Mouse (Mus musculus): Measurements from ENCODE around the gene Hdac1.

Gene Hdac1

GRCm38 (mm10) chr4:129542592-129543141, at the start of gene Hdac1:
Gene Hdac1, minus strand, starts transcription at chr4:129542713.
- peak; percentile 94 for DNase-seq (ENCODE audit: low spot score)

GRCm38 (mm10) chr4:129588865-129589264, 46.4 kb upstream of the Hdac1 start:
- DNase-seq (ENCODE audit: low spot score): no peak

- no peak for DNase-seq (ENCODE audit: low spot score)
These were observed 44.4 kb upstream of the Hdac1 start for GRCm38 (mm10) chr4:129586943-129587342.

DNA sequence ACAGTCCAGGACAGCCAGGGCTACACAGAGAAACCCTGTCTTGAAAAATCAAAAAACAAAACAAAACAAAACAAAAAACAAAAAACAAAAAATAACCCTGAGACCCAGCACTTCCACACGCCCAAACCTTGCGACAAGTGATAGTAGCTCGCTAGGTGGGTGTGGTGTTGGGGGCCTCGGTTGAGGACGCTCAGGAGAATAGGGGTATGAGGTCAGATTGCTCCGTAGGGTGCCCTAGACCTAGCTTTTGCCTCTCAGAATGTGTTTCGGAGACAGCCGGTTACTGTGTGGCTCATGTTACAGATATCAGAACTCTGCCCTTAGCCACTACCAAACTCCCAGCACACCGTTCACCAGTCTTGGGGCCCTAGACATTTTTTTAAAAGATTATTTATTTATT, 43.3 kb upstream of the Hdac1 start:
- DNase-seq (ENCODE audit: low spot score): no peak

GRCm38 (mm10) chr4:129584884-129585608, 42.5 kb upstream of the Hdac1 start:
- DNase-seq (ENCODE audit: low spot score): peak; percentile 66

GRCm38 (mm10) chr4:129584370-129584769, 41.9 kb upstream of the Hdac1 start:
- no peak for DNase-seq (ENCODE audit: low spot score)

DNA sequence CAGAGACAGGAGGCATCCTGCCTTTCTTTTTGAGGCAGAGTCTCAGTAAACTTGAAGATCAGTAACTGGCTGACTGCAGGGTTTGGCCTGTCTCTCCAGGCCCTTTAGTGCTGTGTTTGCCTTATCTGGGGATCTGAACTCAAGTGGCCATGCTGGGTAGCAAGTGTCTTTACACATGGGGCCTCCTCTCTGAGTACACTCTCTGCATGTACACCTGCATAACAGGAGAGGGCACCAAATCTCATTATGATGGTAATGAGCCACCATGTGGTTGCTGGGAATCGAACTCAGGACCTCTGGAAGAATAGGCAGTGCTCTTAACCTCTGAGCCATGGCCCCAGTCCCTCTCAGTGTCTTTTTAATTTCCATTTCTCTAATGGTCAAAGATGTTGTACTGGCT, 39.7 kb upstream of the Hdac1 start:
- DNase-seq (ENCODE audit: low spot score): no peak

- no peak for DNase-seq (ENCODE audit: low spot score)
These were observed 37.8 kb upstream of the Hdac1 start for GRCm38 (mm10) chr4:129580347-129580746.

DNA sequence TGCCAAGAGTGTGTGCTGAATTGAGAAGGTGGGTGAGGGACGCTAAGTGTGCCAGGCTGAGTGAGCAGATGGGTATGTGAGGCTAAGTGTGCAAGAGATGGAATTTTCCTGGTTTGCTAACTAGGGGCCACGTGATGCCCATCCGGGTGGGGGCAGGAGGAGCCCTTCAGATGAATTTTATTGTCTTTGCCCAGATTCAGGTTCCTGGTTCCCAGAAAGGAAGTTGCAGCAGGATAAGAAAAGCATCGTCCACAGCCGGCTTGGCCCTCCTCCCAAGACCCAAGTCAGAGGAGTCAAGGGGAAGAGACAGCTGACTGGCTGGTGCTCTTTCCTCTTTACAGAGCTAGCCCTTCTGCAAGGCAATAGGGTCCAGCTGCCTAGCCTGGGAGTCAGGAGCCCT, 36.0 kb upstream of the Hdac1 start, which contains the start of gene Fam167b:
Fam167b (minus strand) TSS at position 84 of the 400 bp plus-strand sequence.
- DNase-seq (ENCODE audit: low spot score): no peak

- no peak for DNase-seq (ENCODE audit: low spot score)
These were observed 35.2 kb upstream of the Hdac1 start for GRCm38 (mm10) chr4:129577688-129578087.

- no peak for DNase-seq (ENCODE audit: low spot score)
These were observed 34.5 kb upstream of the Hdac1 start for GRCm38 (mm10) chr4:129576863-129577491.

GRCm38 (mm10) chr4:129575171-129575844, 32.8 kb upstream of the Hdac1 start:
- no peak for DNase-seq (ENCODE audit: low spot score)

DNA sequence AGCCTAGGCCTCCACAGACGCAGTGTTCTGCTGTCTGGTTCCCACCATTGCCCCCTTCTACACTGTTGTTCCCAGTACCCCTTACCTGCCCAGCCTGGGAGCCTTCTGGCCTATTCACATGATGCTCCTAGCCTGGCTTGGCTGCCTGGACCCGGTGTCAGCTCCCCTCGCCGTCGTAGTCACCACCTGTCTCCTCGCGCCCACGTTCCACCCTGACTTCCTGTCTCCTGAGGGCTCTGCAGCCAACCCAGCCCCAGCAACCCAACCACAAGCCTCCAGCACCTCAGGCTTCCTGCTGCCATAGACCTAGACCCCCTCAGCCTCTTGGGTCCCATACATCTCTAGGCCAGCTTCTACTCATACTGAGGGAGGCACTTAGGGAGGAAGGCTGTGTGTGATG, 30.9 kb upstream of the Hdac1 start, which contains the start of gene Lck:
Lck (minus strand) TSS at position 212 of the 400 bp plus-strand sequence.
- DNase-seq (ENCODE audit: low spot score): no peak

- no peak for DNase-seq (ENCODE audit: low spot score)
These were observed 30.5 kb upstream of the Hdac1 start for GRCm38 (mm10) chr4:129573093-129573370.

GRCm38 (mm10) chr4:129572236-129573092, 30.0 kb upstream of the Hdac1 start:
- no peak for DNase-seq (ENCODE audit: low spot score)

DNA sequence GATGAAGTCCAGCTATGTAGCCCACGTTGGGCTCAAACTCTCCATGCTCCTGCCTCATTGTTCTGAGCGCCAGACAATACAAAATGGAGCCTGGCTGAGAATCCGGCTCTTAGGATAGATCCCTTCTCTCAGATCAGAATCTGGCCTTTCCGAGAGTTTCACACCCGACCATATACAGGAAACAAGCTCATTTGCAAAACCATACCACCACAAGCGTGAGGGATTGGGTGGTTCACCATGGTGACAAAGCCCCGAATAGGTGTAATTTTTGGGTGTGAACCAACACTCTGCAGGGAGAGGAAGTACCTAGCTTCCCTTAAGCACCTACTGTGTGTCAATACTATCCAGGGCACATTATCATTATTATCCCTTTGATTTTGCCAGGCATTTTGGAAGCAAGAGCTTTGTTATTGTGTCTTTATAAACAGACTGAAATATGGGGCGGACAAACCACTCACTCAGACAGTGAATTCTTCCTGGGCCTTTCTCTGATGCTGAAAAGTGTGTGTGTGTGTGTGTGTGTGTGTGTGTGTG, 29.1 kb upstream of the Hdac1 start:
- no peak for DNase-seq (ENCODE audit: low spot score)

DNA sequence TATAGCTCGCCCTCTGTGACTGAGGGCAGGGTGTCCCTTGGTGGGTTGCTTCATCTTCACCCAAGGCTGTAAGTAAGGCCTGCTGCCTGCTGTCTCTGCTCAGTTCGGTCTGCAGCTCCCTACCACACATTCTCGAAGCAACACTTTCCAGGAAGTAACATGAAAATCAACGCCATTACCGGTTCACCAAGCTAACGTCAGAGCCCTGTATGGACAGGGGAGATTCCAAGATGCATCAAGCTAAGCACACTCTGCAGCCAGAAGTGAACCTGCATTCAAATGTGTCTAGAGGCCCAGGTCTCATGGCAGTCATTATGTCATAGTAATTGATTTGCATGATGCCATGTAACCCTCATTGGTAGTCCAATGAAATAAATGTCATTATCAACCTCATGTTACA, 27.5 kb upstream of the Hdac1 start:
- no peak for DNase-seq (ENCODE audit: low spot score)

DNA sequence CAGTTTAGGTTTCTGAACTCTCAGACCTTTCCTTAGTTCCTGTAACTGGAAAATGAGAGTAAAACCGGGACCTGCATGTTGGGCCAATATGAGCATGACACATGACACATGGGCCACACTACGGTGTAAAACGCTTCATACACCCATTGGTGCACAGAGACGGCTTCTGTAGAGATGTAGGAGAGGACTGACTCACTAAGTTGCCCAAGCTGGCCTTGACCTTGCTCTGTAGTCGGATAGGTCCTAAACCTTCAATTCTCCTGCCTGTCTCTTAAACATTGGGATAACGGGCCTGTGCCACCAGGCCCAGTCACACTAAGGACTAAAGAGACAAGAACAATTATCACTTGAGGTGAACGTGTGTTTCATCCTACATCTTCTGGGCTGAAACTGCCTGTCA, 25.9 kb upstream of the Hdac1 start:
- no peak for DNase-seq (ENCODE audit: low spot score)

DNA sequence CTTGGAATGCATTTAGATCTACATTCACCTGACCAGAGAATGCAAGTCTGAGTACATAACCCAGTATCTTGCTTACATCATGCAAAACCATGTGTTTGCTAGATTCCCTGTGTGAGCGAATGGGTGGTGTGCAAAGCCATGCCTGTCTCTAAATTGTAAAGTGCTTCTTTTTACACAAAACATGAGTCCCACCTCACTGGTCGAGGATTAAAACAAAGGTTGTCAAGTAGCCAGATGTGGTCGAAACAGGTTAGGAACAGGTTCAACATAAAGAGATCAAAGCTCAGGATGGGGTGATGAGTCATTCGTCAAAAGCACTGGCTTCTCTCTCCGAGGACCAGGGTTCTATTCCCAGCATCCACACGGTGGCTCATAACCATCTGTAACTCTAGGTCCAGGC, 22.6 kb upstream of the Hdac1 start:
- no peak for DNase-seq (ENCODE audit: low spot score)

DNA sequence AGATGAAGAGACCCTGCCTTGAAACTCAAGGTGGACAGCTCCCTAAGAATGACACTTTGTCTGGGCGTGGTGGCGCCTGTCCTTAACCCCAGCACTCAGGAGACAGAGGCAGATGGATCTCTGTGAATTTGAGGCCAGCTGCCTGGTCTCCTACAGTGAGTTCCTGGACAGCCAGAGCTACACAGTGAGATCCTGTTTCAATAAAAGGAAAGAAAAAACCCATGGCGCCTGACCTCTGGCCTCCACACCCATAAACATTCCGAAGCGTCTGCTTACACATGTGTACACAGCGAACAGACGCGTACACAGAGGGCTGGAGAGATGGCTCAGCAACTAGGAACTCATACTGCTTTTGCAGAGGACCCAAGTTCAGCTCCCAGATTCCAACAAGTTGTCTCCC, 21.2 kb upstream of the Hdac1 start:
- DNase-seq (ENCODE audit: low spot score): no peak

DNA sequence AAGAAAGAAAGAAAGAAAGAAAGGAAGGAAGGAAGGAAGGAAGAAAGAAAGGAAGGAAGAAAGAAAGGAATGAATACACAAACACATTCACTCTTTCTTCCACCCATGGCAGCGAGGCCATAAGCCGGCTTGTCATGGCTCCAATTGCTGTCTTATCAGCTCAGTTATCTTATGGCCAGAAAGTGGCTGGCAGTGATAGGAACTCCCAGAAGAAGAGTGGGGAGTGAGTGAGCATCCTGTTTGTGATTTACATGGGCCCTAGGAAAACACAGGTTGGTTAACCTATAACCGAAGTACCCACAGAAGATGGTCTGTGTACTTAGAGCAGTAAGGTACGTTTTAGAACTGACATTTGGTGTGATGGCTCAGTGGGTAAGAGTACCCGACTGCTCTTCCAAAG, 18.7 kb upstream of the Hdac1 start:
- DNase-seq (ENCODE audit: low spot score): no peak
